9 mouse cellular contexts compared by ENCODE assay signal in genomic region chrX:162025210-162025953, GRCm38 (mm10).
DNase-seq lines count a peak whose midpoint lies in the region; ATAC-seq and TF ChIP-seq lines count a peak whose summit lies in the region.
"Had no signal": no experiment of that assay in that cellular context is flagged by ENCODE, and none has a peak within 500 bp of the region (broad histone marks: within the 10 kb centered on the region; RNA-seq: fewer than 3 reads in every experiment).

No protein-coding gene starts in this region.

- dilution Hi-C loops in CH12.LX (cut with MboI; ENCODE audit: extremely low pct_ligation_motif_present, extremely low pct_unique_long_range_greater_than_20kb, low sequenced_read_pairs), result no loop called here

- DNase-seq in CH12.LX (ENCODE audit: extremely low read depth), result peak; percentile 53
- DNase-seq in adrenal gland, adult 8-10 months, result peak; percentile 20
- peak; percentile 24 for DNase-seq in gastrocnemius, adult 18-20 months (ENCODE audit: low spot score)
- no peak for DNase-seq in layer of hippocampus, postnatal 36 days

- H3K27ac ChIP-seq in CH12.LX (ENCODE audit: insufficient read depth, low read depth), result no peak overlapping the region
- no peak overlapping the region for H3K27ac ChIP-seq in hindbrain, embryonic 13.5 days
- H3K27ac ChIP-seq in limb, embryonic 13.5 days, result no peak overlapping the region
- no peak overlapping the region for H3K27ac ChIP-seq in midbrain, embryonic 16.5 days (ENCODE audit: low read length)
- H3K27ac ChIP-seq in stomach, embryonic 16.5 days (ENCODE audit: low read length), result no peak overlapping the region
- H3K27ac ChIP-seq: embryonic facial prominence, embryonic 12.5 days had no signal

- TF ChIP-seq CTCF in CH12.LX (conservative IDR thresholded peaks at IDR 0.05 in 1 of 2, IDR thresholded peaks at IDR 0.05 in 1 of 2; ENCODE audit: low read depth in 2 of 2, low read length in 2 of 2), result no peak

- no peak for TF ChIP-seq POLR2A in CH12.LX (IDR thresholded peaks at IDR 0.05; ENCODE audit: low read depth, low read length)

- ATAC-seq in hindbrain, embryonic 13.5 days (ENCODE audit: low FRiP score), result 0 out of 2 replicates have a peak, but pooled peaks have one; percentile 39
- ATAC-seq in limb, embryonic 13.5 days (ENCODE audit: low FRiP score, low read depth), result no peak; the same call in 1 of the 2 replicates
- ATAC-seq in midbrain, embryonic 16.5 days, result 0 out of 2 replicates have a peak, but pooled peaks have one; percentile 17
- ATAC-seq in stomach, embryonic 16.5 days (ENCODE audit: insufficient read depth, low FRiP score), result 0 out of 2 replicates have a peak, but pooled peaks have one; percentile 29

- H3K9me3 ChIP-seq in CH12.LX (replicated peaks; ENCODE audit: low read length), result no peaks in the 10 kb centered on the region
- H3K9me3 ChIP-seq in hindbrain, embryonic 13.5 days, result no peaks in the 10 kb centered on the region
- no peaks in the 10 kb centered on the region for H3K9me3 ChIP-seq in limb, embryonic 13.5 days
- H3K9me3 ChIP-seq in midbrain, embryonic 16.5 days (replicated peaks; ENCODE audit: control insufficient read depth, low read length, poor library complexity, severe bottlenecking), result no peaks in the 10 kb centered on the region
- H3K9me3 ChIP-seq in stomach, embryonic 16.5 days (replicated peaks; ENCODE audit: control insufficient read depth, low read length), result no peaks in the 10 kb centered on the region
- H3K9me3 ChIP-seq: embryonic facial prominence, embryonic 12.5 days had no signal

- peaks cover 0 to 3% of the 10 kb centered on the region in 2 experiments; a peak in 1 of 4 replicates for H3K4me1 ChIP-seq in CH12.LX (ENCODE audit: control insufficient read depth in 1 of 2, insufficient read depth in 2 of 2)
- 0 out of 2 replicates have a peak, but pooled peaks cover 2% of the 10 kb centered on the region for H3K4me1 ChIP-seq in hindbrain, embryonic 13.5 days (replicated peaks)
- 0 out of 2 replicates have a peak, but pooled peaks cover 4% of the 10 kb centered on the region for H3K4me1 ChIP-seq in limb, embryonic 13.5 days
- peaks cover 2% of the 10 kb centered on the region; the same call in 1 of the 2 replicates for H3K4me1 ChIP-seq in midbrain, embryonic 16.5 days (ENCODE audit: control insufficient read depth, insufficient read depth, low read length)
- H3K4me1 ChIP-seq in stomach, embryonic 16.5 days (ENCODE audit: control insufficient read depth, insufficient read depth, low read length), result 0 out of 2 replicates have a peak, but pooled peaks cover 2% of the 10 kb centered on the region
- H3K4me1 ChIP-seq: embryonic facial prominence, embryonic 12.5 days had no signal

- no peaks in the 10 kb centered on the region for H3K27me3 ChIP-seq in CH12.LX (replicated peaks)
- peaks cover 64% of the 10 kb centered on the region for H3K27me3 ChIP-seq in hindbrain, embryonic 13.5 days
- peaks cover 48% of the 10 kb centered on the region for H3K27me3 ChIP-seq in limb, embryonic 13.5 days
- peaks cover 9% of the 10 kb centered on the region for H3K27me3 ChIP-seq in midbrain, embryonic 16.5 days (ENCODE audit: control insufficient read depth, insufficient read depth, low read depth, low read length)
- no peaks in the 10 kb centered on the region; the same call in none of the 2 replicates for H3K27me3 ChIP-seq in stomach, embryonic 16.5 days (ENCODE audit: control insufficient read depth, insufficient read depth, low read length)

- H3K4me2 ChIP-seq in CH12.LX (ENCODE audit: insufficient read depth, low read depth, poor library complexity, severe bottlenecking), result peak overlapping the region; percentile 2; the same call in 1 of the 2 replicates
- H3K4me2 ChIP-seq in hindbrain, embryonic 13.5 days, result peak overlapping the region; percentile 35
- H3K4me2 ChIP-seq in limb, embryonic 13.5 days (replicated peaks), result peak overlapping the region; percentile 14; the same call in 1 of the 2 replicates
- peak overlapping the region; percentile 29 for H3K4me2 ChIP-seq in midbrain, embryonic 16.5 days (ENCODE audit: low read length)
- H3K4me2 ChIP-seq in stomach, embryonic 16.5 days (ENCODE audit: low read depth, low read length), result no peak overlapping the region
- H3K4me2 ChIP-seq: embryonic facial prominence, embryonic 12.5 days had no signal

- H3K79me2 ChIP-seq in CH12.LX (replicated peaks; ENCODE audit: control insufficient read depth, extremely low read depth, insufficient read depth, poor library complexity, severe bottlenecking), result no peaks in the 10 kb centered on the region

- no peak overlapping the region for H3K9ac ChIP-seq in CH12.LX (ENCODE audit: insufficient read depth, low read depth)
- no peak overlapping the region for H3K9ac ChIP-seq in hindbrain, embryonic 13.5 days
- no peak overlapping the region for H3K9ac ChIP-seq in limb, embryonic 13.5 days
- no peak overlapping the region for H3K9ac ChIP-seq in midbrain, embryonic 16.5 days (ENCODE audit: low read depth, low read length)
- H3K9ac ChIP-seq in stomach, embryonic 16.5 days (ENCODE audit: low read length), result no peak overlapping the region
- H3K9ac ChIP-seq: embryonic facial prominence, embryonic 12.5 days had no signal

- no peak for TF ChIP-seq EP300 in CH12.LX (IDR thresholded peaks at IDR 0.05; ENCODE audit: low read length)

- in situ Hi-C loops in CH12.LX (cut with MboI; ENCODE audit: low pct_ligation_motif_present, low pct_unique_long_range_greater_than_20kb, low sequenced_read_pairs), result no loop called here

- TF ChIP-seq RAD21 in CH12.LX (IDR thresholded peaks at IDR 0.05; ENCODE audit: low read depth, low read length), result no peak

- no peaks in the 10 kb centered on the region for H3K36me3 ChIP-seq in CH12.LX (replicated peaks in 1 of 2; ENCODE audit: control insufficient read depth in 1 of 2, insufficient read depth in 1 of 2, low read length in 1 of 2)
- H3K36me3 ChIP-seq in hindbrain, embryonic 13.5 days, result no peaks in the 10 kb centered on the region
- no peaks in the 10 kb centered on the region for H3K36me3 ChIP-seq in limb, embryonic 13.5 days
- H3K36me3 ChIP-seq in midbrain, embryonic 16.5 days (ENCODE audit: control insufficient read depth, insufficient read depth, low read length), result no peaks in the 10 kb centered on the region
- H3K36me3 ChIP-seq in stomach, embryonic 16.5 days (ENCODE audit: control insufficient read depth, insufficient read depth, low read length), result no peaks in the 10 kb centered on the region
- H3K36me3 ChIP-seq: embryonic facial prominence, embryonic 12.5 days had no signal

- H3K4me3 ChIP-seq in CH12.LX (replicated peaks in 1 of 3; ENCODE audit: low read depth in 2 of 3, low read length in 2 of 3, poor library complexity in 1 of 3), result no peak overlapping the region
- no peak overlapping the region for H3K4me3 ChIP-seq in hindbrain, embryonic 13.5 days
- no peak overlapping the region for H3K4me3 ChIP-seq in limb, embryonic 13.5 days
- no peak overlapping the region for H3K4me3 ChIP-seq in midbrain, embryonic 16.5 days (ENCODE audit: low read depth, low read length)
- H3K4me3 ChIP-seq in stomach, embryonic 16.5 days (replicated peaks; ENCODE audit: low read length), result no peak overlapping the region
- H3K4me3 ChIP-seq: embryonic facial prominence, embryonic 12.5 days had no signal

- 35% methylated on average over 13 of the region's 13 CpGs for WGBS in hindbrain, embryonic 13.5 days
- 35% methylated on average over 13 of the region's 13 CpGs for WGBS in limb, embryonic 13.5 days
- WGBS in midbrain, embryonic 16.5 days, result 33% methylated on average over 13 of the region's 13 CpGs
- 27% methylated on average over 13 of the region's 13 CpGs for WGBS in stomach, embryonic 16.5 days

TF ChIP-seq in CH12.LX, 34 proteins besides CTCF, POLR2A, EP300 and RAD21:
- TF ChIP-seq SIN3A (IDR thresholded peaks at IDR 0.05; ENCODE audit: low read length) (no peak), ZKSCAN1 (IDR thresholded peaks at IDR 0.05; ENCODE audit: borderline replicate concordance, low read depth, low read length) (no peak), NELFE (IDR thresholded peaks at IDR 0.05; ENCODE audit: low read depth, low read length) (no peak), ZNF384 (IDR thresholded peaks at IDR 0.05; ENCODE audit: low read depth, low read length) (peak; percentile 18; the same call in 1 of the 2 replicates), BHLHE40 (IDR thresholded peaks at IDR 0.05; ENCODE audit: low read depth, low read length) (no peak), MXI1 (IDR thresholded peaks at IDR 0.05; ENCODE audit: low read depth, low read length) (no peak; the same call in 1 of the 2 replicates), NRF1 (IDR thresholded peaks at IDR 0.05; ENCODE audit: low read depth, low read length) (no peak), USF2 (conservative IDR thresholded peaks at IDR 0.05; ENCODE audit: low read depth, low read length) (no peak), RCOR1 (conservative IDR thresholded peaks at IDR 0.05; ENCODE audit: low read depth, low read length) (no peak)
TF ChIP-seq in CH12.LX: peak in this region for 1.

Comparison
In these comparisons a context has a peak if more than half of its experiments do, and no peak if none do; other contexts are left out.
1. DNase-seq: peak in CH12.LX (single experiment), adrenal gland, adult 8-10 months (single experiment) and gastrocnemius, adult 18-20 months (single experiment); none in layer of hippocampus, postnatal 36 days (0 of 2).